Mouse (Mus musculus): ENCODE data around the gene Pnn. TPM values are rescaled to one million over a fixed set of nuclear protein-coding genes. Genes with fewer than 3 reads are reported as not detected.
"Not testable (repeated sequence)": the region's sequence is repeated elsewhere in the genome, so short reads cannot be mapped to it uniquely, and the experiment has no call there.

Gene Pnn
- polyA plus RNA-seq, 1 experiment from 2014 or later = 71.3 TPM

DNA sequence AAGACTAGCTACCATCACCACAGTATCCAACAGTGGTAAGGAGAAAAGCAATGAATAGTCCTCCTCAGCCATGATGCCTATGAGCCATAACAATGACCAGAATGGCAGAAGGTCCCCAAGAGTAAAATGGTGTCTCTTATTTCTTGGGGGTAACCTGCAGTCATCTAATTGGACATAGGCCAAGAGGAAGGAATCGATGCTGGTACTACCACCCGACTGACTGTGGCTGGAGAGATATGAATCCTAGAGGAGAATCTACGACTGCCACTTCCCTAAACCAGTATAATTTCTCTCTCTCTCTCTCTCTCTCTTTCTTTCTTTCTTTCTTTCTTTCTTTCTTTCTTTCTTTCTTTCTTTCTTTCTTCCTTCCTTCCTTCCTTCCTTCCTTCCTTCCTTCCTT is 14.2 kb upstream of the Pnn start:
- ATAC-seq (replicated peaks; ENCODE audit: low FRiP score, low TSS enrichment, low read depth) (no peak), DNase-seq (ENCODE audit: low spot score) (no peak)
- Histone ChIP-seq H3K4me2 (ENCODE audit: low read length) (no peak overlapping the region), H3K27ac (ENCODE audit: low read depth) (no peak overlapping the region), H3K9ac (ENCODE audit: low read length) (no peak overlapping the region), H3K27me3 (replicated peaks; ENCODE audit: control insufficient read depth, insufficient read depth, low read length) (no peaks in the 10 kb centered on the region), H3K4me3 (ENCODE audit: low read depth, low read length) (no peak overlapping the region), H3K36me3 (ENCODE audit: control insufficient read depth, insufficient read depth, low read length) (peaks cover 53% of the 10 kb centered on the region), H3K9me3 (ENCODE audit: control insufficient read depth, low read length) (no peaks in the 10 kb centered on the region), H3K4me1 (replicated peaks; ENCODE audit: control insufficient read depth, insufficient read depth, low read length) (no peaks in the 10 kb centered on the region)
- 94% methylated on average over 3 of the region's 3 CpGs for WGBS

DNA sequence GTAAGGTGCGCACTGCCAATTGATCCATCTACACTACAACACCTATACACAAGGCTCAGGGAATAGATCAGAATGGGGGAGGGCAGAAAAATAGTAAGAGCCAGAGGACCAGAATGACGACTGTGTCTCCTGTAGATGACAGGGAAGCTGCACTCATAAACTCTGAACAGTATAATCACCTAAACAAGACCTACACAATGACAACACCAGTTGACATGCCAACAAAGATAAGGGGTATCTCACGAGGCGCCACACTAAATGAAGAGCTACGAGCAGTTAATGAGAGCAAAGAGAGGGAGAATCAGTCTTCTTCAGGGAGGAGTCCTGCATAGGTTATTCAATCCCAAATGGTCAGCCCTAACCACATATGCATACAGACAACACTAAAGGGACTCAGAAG is 13.5 kb upstream of the Pnn start:
- ATAC-seq (replicated peaks; ENCODE audit: low FRiP score, low TSS enrichment, low read depth) (no peak), DNase-seq (ENCODE audit: low spot score) (no peak)
- WGBS = 90% methylated on average over 5 of the region's 5 CpGs
- peaks cover 49% of the 10 kb centered on the region for H3K36me3 ChIP-seq (ENCODE audit: control insufficient read depth, insufficient read depth, low read length)
- no peak overlapping the region for H3K4me2 ChIP-seq (ENCODE audit: low read length)
- H3K9ac ChIP-seq (ENCODE audit: low read length) = no peak overlapping the region
- no peaks in the 10 kb centered on the region for H3K9me3 ChIP-seq (ENCODE audit: control insufficient read depth, low read length)
- no peaks in the 10 kb centered on the region for H3K27me3 ChIP-seq (replicated peaks; ENCODE audit: control insufficient read depth, insufficient read depth, low read length)
- no peaks in the 10 kb centered on the region for H3K4me1 ChIP-seq (replicated peaks; ENCODE audit: control insufficient read depth, insufficient read depth, low read length)
- no peak overlapping the region for H3K4me3 ChIP-seq (ENCODE audit: low read depth, low read length)
- H3K27ac ChIP-seq (ENCODE audit: low read depth) = no peak overlapping the region

DNA sequence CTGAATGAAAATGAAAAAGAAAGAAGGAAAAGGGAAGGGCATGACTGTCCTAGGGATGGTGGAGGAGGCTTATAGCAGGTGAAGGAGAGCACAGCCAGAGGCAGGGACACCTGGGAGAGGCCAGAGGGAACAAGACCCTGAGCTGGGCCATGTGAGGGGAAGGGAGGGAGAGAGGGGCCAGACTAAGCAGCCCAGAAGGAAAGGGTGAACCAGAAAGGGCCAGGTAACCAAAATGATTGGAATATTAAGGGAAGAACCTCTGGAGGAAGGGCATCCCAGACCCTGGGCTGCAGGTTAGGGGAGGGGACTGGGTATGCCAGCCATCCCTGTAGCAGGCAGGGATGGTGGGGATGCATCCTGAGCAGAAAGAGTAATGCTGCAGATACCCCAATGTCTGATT is 12.7 kb upstream of the Pnn start:
- no peak for DNase-seq (ENCODE audit: low spot score)
- Histone ChIP-seq H3K9me3 (ENCODE audit: control insufficient read depth, low read length) (no peaks in the 10 kb centered on the region), H3K27me3 (replicated peaks; ENCODE audit: control insufficient read depth, insufficient read depth, low read length) (no peaks in the 10 kb centered on the region), H3K4me3 (ENCODE audit: low read depth, low read length) (no peak overlapping the region), H3K4me2 (ENCODE audit: low read length) (no peak overlapping the region), H3K27ac (ENCODE audit: low read depth) (no peak overlapping the region), H3K36me3 (ENCODE audit: control insufficient read depth, insufficient read depth, low read length) (peaks cover 41% of the 10 kb centered on the region), H3K9ac (ENCODE audit: low read length) (no peak overlapping the region), H3K4me1 (replicated peaks; ENCODE audit: control insufficient read depth, insufficient read depth, low read length) (peaks cover 3% of the 10 kb centered on the region; the same call in 1 of the 2 replicates)
- no peak for ATAC-seq (replicated peaks; ENCODE audit: low FRiP score, low TSS enrichment, low read depth)

- DNase-seq (ENCODE audit: low spot score) (no peak), ATAC-seq (replicated peaks; ENCODE audit: low FRiP score, low TSS enrichment, low read depth) (no peak)
- H3K4me1 ChIP-seq (replicated peaks; ENCODE audit: control insufficient read depth, insufficient read depth, low read length) = peaks cover 8% of the 10 kb centered on the region; the same call in 1 of the 2 replicates
- H3K4me2 ChIP-seq (ENCODE audit: low read length) = no peak overlapping the region
- H3K9ac ChIP-seq (ENCODE audit: low read length) = no peak overlapping the region
- H3K27me3 ChIP-seq (replicated peaks; ENCODE audit: control insufficient read depth, insufficient read depth, low read length) = no peaks in the 10 kb centered on the region
- H3K9me3 ChIP-seq (ENCODE audit: control insufficient read depth, low read length) = no peaks in the 10 kb centered on the region
- H3K36me3 ChIP-seq (ENCODE audit: control insufficient read depth, insufficient read depth, low read length) = peaks cover 28% of the 10 kb centered on the region
- WGBS = 83% methylated on average over 4 of the region's 4 CpGs
- no peak overlapping the region for H3K27ac ChIP-seq (ENCODE audit: low read depth)
- H3K4me3 ChIP-seq (ENCODE audit: low read depth, low read length) = no peak overlapping the region
Measured at GRCm38 (mm10) chr12:59055196-59055850, 11.4 kb upstream of the Pnn start.

- no peak overlapping the region for H3K4me3 ChIP-seq (ENCODE audit: low read depth, low read length)
- no peaks in the 10 kb centered on the region for H3K9me3 ChIP-seq (ENCODE audit: control insufficient read depth, low read length)
- 96% methylated on average over 11 of the region's 11 CpGs for WGBS
- H3K36me3 ChIP-seq (ENCODE audit: control insufficient read depth, insufficient read depth, low read length) = peaks cover 26% of the 10 kb centered on the region
- H3K4me2 ChIP-seq (ENCODE audit: low read length) = no peak overlapping the region
- DNase-seq (ENCODE audit: low spot score) = no peak
- no peak overlapping the region for H3K27ac ChIP-seq (ENCODE audit: low read depth)
- no peaks in the 10 kb centered on the region for H3K27me3 ChIP-seq (replicated peaks; ENCODE audit: control insufficient read depth, insufficient read depth, low read length)
- H3K4me1 ChIP-seq (replicated peaks; ENCODE audit: control insufficient read depth, insufficient read depth, low read length) = peaks cover 11% of the 10 kb centered on the region; the same call in 1 of the 2 replicates
- ATAC-seq (replicated peaks; ENCODE audit: low FRiP score, low TSS enrichment, low read depth) = no peak
- H3K9ac ChIP-seq (ENCODE audit: low read length) = no peak overlapping the region
Measured at GRCm38 (mm10) chr12:59056222-59056621, 10.5 kb upstream of the Pnn start.

GRCm38 (mm10) chr12:59058242-59058641 is 8.4 kb upstream of the Pnn start:
- H3K9ac ChIP-seq (ENCODE audit: low read length); H3K27ac ChIP-seq (ENCODE audit: low read depth); H3K4me2 ChIP-seq (ENCODE audit: low read length); DNase-seq (ENCODE audit: low spot score); ATAC-seq (replicated peaks; ENCODE audit: low FRiP score, low TSS enrichment, low read depth); H3K4me3 ChIP-seq (ENCODE audit: low read depth, low read length); H3K27me3 ChIP-seq (replicated peaks; ENCODE audit: control insufficient read depth, insufficient read depth, low read length); H3K9me3 ChIP-seq (ENCODE audit: control insufficient read depth, low read length): not testable (repeated sequence)
- Histone ChIP-seq H3K36me3 (ENCODE audit: control insufficient read depth, insufficient read depth, low read length) (peaks cover 17% of the 10 kb centered on the region; the same call in 1 of the 2 replicates), H3K4me1 (replicated peaks; ENCODE audit: control insufficient read depth, insufficient read depth, low read length) (peaks cover 11% of the 10 kb centered on the region; the same call in 1 of the 2 replicates)
- 83% methylated on average over 5 of the region's 5 CpGs for WGBS

DNA sequence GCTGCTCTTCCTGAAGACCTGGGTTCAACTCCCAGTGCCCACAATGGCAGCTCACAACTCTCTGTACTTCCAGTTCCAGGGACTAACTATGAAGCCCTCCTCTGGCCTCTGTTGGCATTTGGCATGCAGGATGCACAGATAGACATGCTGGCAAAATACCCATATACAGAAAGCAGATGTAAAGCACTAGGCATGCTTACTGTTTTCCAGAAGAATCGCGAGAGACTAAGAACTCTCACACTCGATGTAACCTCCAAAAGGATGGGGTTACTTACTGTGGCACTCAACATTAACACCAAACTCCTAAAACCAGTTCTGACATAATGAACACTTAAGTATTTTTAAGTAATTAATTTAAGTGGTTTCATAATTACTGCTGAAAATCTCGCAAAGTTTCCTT is 6.4 kb upstream of the Pnn start:
- peak overlapping the region; percentile 77 for H3K4me3 ChIP-seq (ENCODE audit: low read depth, low read length)
- no peak for ATAC-seq (replicated peaks; ENCODE audit: low FRiP score, low TSS enrichment, low read depth)
- peaks cover 12% of the 10 kb centered on the region; the same call in 1 of the 2 replicates for H3K36me3 ChIP-seq (ENCODE audit: control insufficient read depth, insufficient read depth, low read length)
- H3K4me2 ChIP-seq (ENCODE audit: low read length) = peak overlapping the region; percentile 78
- no peak for DNase-seq (ENCODE audit: low spot score)
- peak overlapping the region; percentile 91 for H3K27ac ChIP-seq (ENCODE audit: low read depth)
- peak overlapping the region; percentile 84 for H3K9ac ChIP-seq (ENCODE audit: low read length)
- 60% methylated on average over 4 of the region's 4 CpGs for WGBS
- no peaks in the 10 kb centered on the region for H3K27me3 ChIP-seq (replicated peaks; ENCODE audit: control insufficient read depth, insufficient read depth, low read length)
- no peaks in the 10 kb centered on the region for H3K9me3 ChIP-seq (ENCODE audit: control insufficient read depth, low read length)
- peaks cover 11% of the 10 kb centered on the region; the same call in 1 of the 2 replicates for H3K4me1 ChIP-seq (replicated peaks; ENCODE audit: control insufficient read depth, insufficient read depth, low read length)

GRCm38 (mm10) chr12:59060993-59061595 is 5.6 kb upstream of the Pnn start, which contains the start of gene Trappc6b:
Trappc6b (minus strand) TSS chr12:59061472.
- peak within 1 kb of the TSS; percentile 77 for H3K4me3 ChIP-seq (ENCODE audit: low read depth, low read length)
- peak within 1 kb of the TSS; percentile 91 for H3K27ac ChIP-seq (ENCODE audit: low read depth)
- peak; percentile 96 for ATAC-seq (replicated peaks; ENCODE audit: low FRiP score, low TSS enrichment, low read depth)
- no peaks in the 10 kb centered on the region for H3K9me3 ChIP-seq (ENCODE audit: control insufficient read depth, low read length)
- 0 out of 2 replicates have a peak, but pooled peaks cover 8% of the 10 kb centered on the region for H3K36me3 ChIP-seq (ENCODE audit: control insufficient read depth, insufficient read depth, low read length)
- DNase-seq (ENCODE audit: low spot score) = peak; percentile 92
- no peaks in the 10 kb centered on the region for H3K27me3 ChIP-seq (replicated peaks; ENCODE audit: control insufficient read depth, insufficient read depth, low read length)
- peak within 1 kb of the TSS; percentile 78 for H3K4me2 ChIP-seq (ENCODE audit: low read length)
- H3K9ac ChIP-seq (ENCODE audit: low read length) = peak within 1 kb of the TSS; percentile 84
- peaks cover 11% of the 10 kb centered on the region; the same call in 1 of the 2 replicates for H3K4me1 ChIP-seq (replicated peaks; ENCODE audit: control insufficient read depth, insufficient read depth, low read length)
- under 1% methylated on average over 49 of the region's 49 CpGs for WGBS

All from intestine, embryonic 14.5 days (tissue).